In the genomic region with DNA sequence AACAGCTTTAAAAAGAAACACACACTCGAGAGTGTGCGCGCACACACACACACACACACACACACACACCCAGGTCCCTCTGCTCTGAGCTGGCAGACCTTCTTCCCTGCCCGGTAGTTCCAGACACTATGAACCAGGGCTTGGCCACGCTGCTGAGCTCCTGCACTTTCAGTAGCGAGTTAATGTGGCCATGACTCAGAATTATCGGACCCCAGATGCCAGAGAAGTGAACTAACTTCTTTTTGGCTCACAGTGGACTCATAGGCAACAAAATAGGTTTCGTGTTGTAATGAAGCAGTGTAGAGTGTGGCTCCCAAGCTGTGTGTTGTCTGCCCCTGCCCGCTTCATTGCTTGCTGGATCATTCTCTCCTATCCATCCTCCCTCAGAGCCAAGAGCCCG, we compare ENCODE assay signal across 9 mouse cellular contexts.
DNase-seq lines count a peak whose midpoint lies in the region; ATAC-seq and TF ChIP-seq lines count a peak whose summit lies in the region.
"Had no signal": no experiment of that assay in that cellular context is flagged by ENCODE, and none has a peak within 500 bp of the region (broad histone marks: within the 10 kb centered on the region; RNA-seq: fewer than 3 reads in every experiment).

No protein-coding gene starts in this region.

- DNase-seq in lung, embryonic 14.5 days = no peak
- no peak for DNase-seq in lung, adult 2 months
- peak; percentile 53 for DNase-seq in Patski (ENCODE audit: low read depth, low spot score)
- DNase-seq in embryonic facial prominence, embryonic 10.5 days (ENCODE audit: low spot score) = no peak
- no peak for DNase-seq in thymus, postnatal 36 days
- DNase-seq in c-Kit-positive CD71-positive TER-119-positive erythroid progenitor cells, embryonic 14.5 days (ENCODE audit: low spot score) = no peak
- DNase-seq: kidney, adult 9 months; midbrain, embryonic 14.5 days had no signal

- POLR2A ChIA-PET in Patski (lab: Charles Lee) = no interaction called here

- in situ Hi-C loops in Patski (cut with MboI; ENCODE audit: low pct_unique_long_range_greater_than_20kb) = no loop called here

- H3K36me3 ChIP-seq in lung, embryonic 14.5 days (ENCODE audit: insufficient read depth) = 0 out of 2 replicates have a peak, but pooled peaks cover 5% of the 10 kb centered on the region
- H3K36me3 ChIP-seq in embryonic facial prominence, embryonic 10.5 days (replicated peaks) = 0 out of 2 replicates have a peak, but pooled peaks cover 11% of the 10 kb centered on the region
- peaks cover 5% of the 10 kb centered on the region; the same call in 1 of the 2 replicates for H3K36me3 ChIP-seq in limb, embryonic 12.5 days

- no peak for TF ChIP-seq CTCF in lung, embryonic 14.5 days (IDR thresholded peaks at IDR 0.05; ENCODE audit: low read depth)
- no peak for TF ChIP-seq CTCF in lung, adult 2 months (IDR thresholded peaks at IDR 0.05; ENCODE audit: insufficient read depth, low read length)
- TF ChIP-seq CTCF in Patski (IDR thresholded peaks at IDR 0.05) = no peak

- no peak overlapping the region for H3K4me3 ChIP-seq in lung, embryonic 14.5 days (ENCODE audit: low read depth, low read length)
- no peak overlapping the region for H3K4me3 ChIP-seq in lung, adult 2 months (replicated peaks; ENCODE audit: extremely low read depth, low read depth, low read length)
- H3K4me3 ChIP-seq in embryonic facial prominence, embryonic 10.5 days = no peak overlapping the region
- no peak overlapping the region for H3K4me3 ChIP-seq in limb, embryonic 12.5 days (replicated peaks)

- no peak for ATAC-seq in lung, embryonic 14.5 days (ENCODE audit: insufficient read depth)
- peak; percentile 89 for ATAC-seq in Patski
- no peak for ATAC-seq in limb, embryonic 12.5 days (ENCODE audit: insufficient number of reproducible peaks, insufficient read depth, low FRiP score, low TSS enrichment, low read depth)

- H3K4me2 ChIP-seq in lung, embryonic 14.5 days = no peak overlapping the region
- H3K4me2 ChIP-seq in limb, embryonic 12.5 days = no peak overlapping the region

- H3K27ac ChIP-seq in lung, embryonic 14.5 days (ENCODE audit: low read depth) = peak overlapping the region; percentile 59; the same call in 1 of the 2 replicates
- peak overlapping the region; percentile 14 for H3K27ac ChIP-seq in embryonic facial prominence, embryonic 10.5 days (replicated peaks)
- H3K27ac ChIP-seq in limb, embryonic 12.5 days = 0 out of 2 replicates have a peak overlapping the region, but pooled peaks have one; percentile 29

- WGBS in lung, embryonic 14.5 days = 78% methylated on average over 10 of the region's 10 CpGs
- 50% methylated on average over 10 of the region's 10 CpGs for WGBS in lung, adult 2 months
- 78% methylated on average over 10 of the region's 10 CpGs for WGBS in embryonic facial prominence, embryonic 10.5 days
- 90% methylated on average over 10 of the region's 10 CpGs for WGBS in limb, embryonic 12.5 days

- no peaks in the 10 kb centered on the region for H3K9me3 ChIP-seq in lung, embryonic 14.5 days (ENCODE audit: low read depth, low read length)
- H3K9me3 ChIP-seq in embryonic facial prominence, embryonic 10.5 days = no peaks in the 10 kb centered on the region
- H3K9me3 ChIP-seq in limb, embryonic 12.5 days = no peaks in the 10 kb centered on the region

- no peak overlapping the region for H3K9ac ChIP-seq in lung, embryonic 14.5 days
- no peak overlapping the region for H3K9ac ChIP-seq in limb, embryonic 12.5 days (replicated peaks)

- 0 out of 2 replicates have a peak, but pooled peaks cover 6% of the 10 kb centered on the region for H3K4me1 ChIP-seq in lung, embryonic 14.5 days (ENCODE audit: insufficient read depth)
- H3K4me1 ChIP-seq in lung, adult 2 months (ENCODE audit: control insufficient read depth, insufficient read depth, low read length) = peaks cover 13% of the 10 kb centered on the region
- peaks cover 6% of the 10 kb centered on the region for H3K4me1 ChIP-seq in embryonic facial prominence, embryonic 10.5 days
- peaks cover 13% of the 10 kb centered on the region; the same call in 1 of the 2 replicates for H3K4me1 ChIP-seq in limb, embryonic 12.5 days (replicated peaks)

- no peaks in the 10 kb centered on the region for H3K27me3 ChIP-seq in lung, embryonic 14.5 days (ENCODE audit: insufficient read depth, low read length)
- H3K27me3 ChIP-seq in Patski = no peaks in the 10 kb centered on the region
- no peaks in the 10 kb centered on the region for H3K27me3 ChIP-seq in embryonic facial prominence, embryonic 10.5 days (replicated peaks; ENCODE audit: low read depth, poor library complexity, severe bottlenecking)
- H3K27me3 ChIP-seq in limb, embryonic 12.5 days = no peaks in the 10 kb centered on the region

- CTCF ChIA-PET in Patski (lab: Charles Lee) = interaction anchor here (1.2 to 1.6 kb wide), 2 partner anchors 16 to 18 kb away, joined by 3 to 5 read pairs; no protein-coding TSS in a partner anchor

- no peak for TF ChIP-seq POLR2A in lung, adult 2 months (IDR thresholded peaks at IDR 0.05; ENCODE audit: borderline replicate concordance, extremely low read depth, low read depth, low read length)
